Mouse (Mus musculus) hindbrain, embryonic 12.5 days (tissue): ENCODE results near the gene Tcf12. TPM values are rescaled to one million over a fixed set of nuclear protein-coding genes. Genes with fewer than 3 reads are reported as not detected.

Experiments used
- ATAC-seq: fragments of 200-750 bp; cut with Nextera tagmentation; 2 replicates; pipeline ENCODE4 v1.8.0; 2017; ENCODE audit warnings: moderate TSS enrichment; ENCODE audit not compliant: low FRiP score
- H3K27ac ChIP-seq: fragments of 300-500 bp; sonication (generic); 2 replicates; pipeline ENCODE4 v1.5.1; 2016; ENCODE audit warnings: mild to moderate bottlenecking
- H3K27me3 ChIP-seq: fragments of 300-500 bp; sonication (generic); 2 replicates; pipeline ENCODE4 v1.6.1; 2016; ENCODE audit warnings: mild to moderate bottlenecking
- H3K36me3 ChIP-seq: fragments of 300-500 bp; sonication (generic); 2 replicates; pipeline ENCODE4 v1.6.1; 2016; ENCODE audit warnings: mild to moderate bottlenecking
- H3K4me1 ChIP-seq: fragments of 300-500 bp; sonication (generic); 2 replicates; pipeline ENCODE4 v1.6.1; 2016
- H3K4me2 ChIP-seq: fragments of 300-500 bp; sonication (generic); replicated peaks from 2 replicates; pipeline ENCODE4 v1.6.1; 2016; ENCODE audit warnings: mild to moderate bottlenecking
- H3K4me3 ChIP-seq: fragments of 300-500 bp; sonication (generic); 2 replicates; pipeline ENCODE4 v1.5.1; 2016; ENCODE audit warnings: mild to moderate bottlenecking
- H3K9ac ChIP-seq: fragments of 300-500 bp; sonication (generic); 2 replicates; pipeline ENCODE4 v1.6.1; 2016; ENCODE audit warnings: mild to moderate bottlenecking, moderate library complexity
- H3K9me3 ChIP-seq: fragments of 300-500 bp; sonication (generic); replicated peaks from 2 replicates; pipeline ENCODE4 v1.6.1; 2016; ENCODE audit warnings: mild to moderate bottlenecking
- WGBS: fragments of 180-500 bp; shearing (Covaris S2); methylation state at CpG from one replicate; pipeline ENCODE4 v1.1.7; 2016; 5-methylcytosine and 5-hydroxymethylcytosine counted together
- polyA plus RNA-seq: library from polyadenylated mRNA; unstranded; fragments of >200 nt; fragmentation: Nextera tagmentation; extraction: Ambion mirVana; gene quantifications from 2 replicates; pipeline ENCODE4 v1.2.1, GENCODE M21; 2016

The Tcf12 gene
- polyA plus RNA-seq, 1 experiment from 2014 or later: 192 TPM

- no peak overlapping the region for H3K4me3 ChIP-seq
- H3K9ac ChIP-seq: no peak overlapping the region
- H3K4me1 ChIP-seq: no peaks in the 10 kb centered on the region
- peaks cover 75% of the 10 kb centered on the region for H3K36me3 ChIP-seq
- 95% methylated on average over 3 of the region's 3 CpGs for WGBS
- H3K27ac ChIP-seq: no peak overlapping the region
- no peaks in the 10 kb centered on the region for H3K27me3 ChIP-seq
- no peak for ATAC-seq
- no peak overlapping the region for H3K4me2 ChIP-seq
- H3K9me3 ChIP-seq: no peaks in the 10 kb centered on the region
Observed at GRCm38 (mm10) chr9:71848392-71848791, 263.3 kb downstream of the Tcf12 start.

GRCm38 (mm10) chr9:71847921-71848320 is 263.8 kb downstream of the Tcf12 start:
- Histone ChIP-seq H3K9me3 (no peaks in the 10 kb centered on the region), H3K27me3 (no peaks in the 10 kb centered on the region), H3K9ac (no peak overlapping the region), H3K36me3 (peaks cover 70% of the 10 kb centered on the region), H3K4me2 (no peak overlapping the region), H3K4me3 (no peak overlapping the region), H3K27ac (no peak overlapping the region), H3K4me1 (no peaks in the 10 kb centered on the region)
- ATAC-seq: no peak
- 94% methylated on average over 9 of the region's 9 CpGs for WGBS

GRCm38 (mm10) chr9:71841850-71842249 is 269.8 kb downstream of the Tcf12 start:
- H3K27me3 ChIP-seq: no peaks in the 10 kb centered on the region
- H3K9ac ChIP-seq: no peak overlapping the region
- no peak overlapping the region for H3K4me3 ChIP-seq
- no peak overlapping the region for H3K27ac ChIP-seq
- peaks cover 4% of the 10 kb centered on the region; the same call in 1 of the 2 replicates for H3K4me1 ChIP-seq
- 96% methylated on average over 5 of the region's 5 CpGs for WGBS
- H3K9me3 ChIP-seq: no peaks in the 10 kb centered on the region
- peaks cover 42% of the 10 kb centered on the region for H3K36me3 ChIP-seq
- no peak overlapping the region for H3K4me2 ChIP-seq
- no peak for ATAC-seq

GRCm38 (mm10) chr9:71837366-71837765 is 274.3 kb downstream of the Tcf12 start:
- H3K27me3 ChIP-seq: no peaks in the 10 kb centered on the region
- no peak overlapping the region for H3K4me2 ChIP-seq
- no peak overlapping the region for H3K27ac ChIP-seq
- H3K36me3 ChIP-seq: peaks cover 11% of the 10 kb centered on the region
- ATAC-seq: no peak
- H3K9ac ChIP-seq: no peak overlapping the region
- H3K4me1 ChIP-seq: peaks cover 23% of the 10 kb centered on the region
- no peak overlapping the region for H3K4me3 ChIP-seq
- no peaks in the 10 kb centered on the region for H3K9me3 ChIP-seq
- WGBS: 50% methylated on average over 5 of the region's 5 CpGs

GRCm38 (mm10) chr9:71836366-71836765 is 275.3 kb downstream of the Tcf12 start:
- Histone ChIP-seq H3K4me2 (no peak overlapping the region), H3K9me3 (no peaks in the 10 kb centered on the region), H3K27ac (no peak overlapping the region), H3K4me3 (no peak overlapping the region), H3K9ac (no peak overlapping the region), H3K4me1 (peaks cover 26% of the 10 kb centered on the region), H3K36me3 (0 out of 2 replicates have a peak, but pooled peaks cover 2% of the 10 kb centered on the region), H3K27me3 (no peaks in the 10 kb centered on the region)
- 77% methylated on average over 1 of the region's 1 CpGs for WGBS
- no peak for ATAC-seq

GRCm38 (mm10) chr9:71835203-71835815 is 276.4 kb downstream of the Tcf12 start:
- no peaks in the 10 kb centered on the region for H3K27me3 ChIP-seq
- H3K9ac ChIP-seq: no peak overlapping the region
- H3K4me3 ChIP-seq: no peak overlapping the region
- 13% methylated on average over 2 of the region's 2 CpGs for WGBS
- no peak overlapping the region for H3K4me2 ChIP-seq
- no peak overlapping the region for H3K27ac ChIP-seq
- peaks cover 26% of the 10 kb centered on the region for H3K4me1 ChIP-seq
- no peaks in the 10 kb centered on the region for H3K36me3 ChIP-seq
- ATAC-seq: no peak
- no peaks in the 10 kb centered on the region for H3K9me3 ChIP-seq

- no peak overlapping the region for H3K27ac ChIP-seq
- 64% methylated on average over 4 of the region's 4 CpGs for WGBS
Observed at GRCm38 (mm10) chr9:71834707-71835106, 277.0 kb downstream of the Tcf12 start.

GRCm38 (mm10) chr9:71831756-71832699 is 279.6 kb downstream of the Tcf12 start:
- Histone ChIP-seq H3K27ac (no peak overlapping the region), H3K4me3 (no peak overlapping the region), H3K9ac (no peak overlapping the region), H3K4me1 (peaks cover 22% of the 10 kb centered on the region), H3K9me3 (no peaks in the 10 kb centered on the region), H3K27me3 (no peaks in the 10 kb centered on the region), H3K36me3 (no peaks in the 10 kb centered on the region), H3K4me2 (no peak overlapping the region)
- 0 out of 2 replicates have a peak, but pooled peaks have one; percentile 8 for ATAC-seq
- WGBS: 35% methylated on average over 26 of the region's 26 CpGs

More at GRCm38 (mm10) chr9:71834707-71835106, 277.0 kb downstream of the Tcf12 start:
- Histone ChIP-seq H3K9me3 (no peaks in the 10 kb centered on the region), H3K27me3 (no peaks in the 10 kb centered on the region), H3K4me2 (no peak overlapping the region), H3K4me3 (no peak overlapping the region), H3K4me1 (peaks cover 26% of the 10 kb centered on the region), H3K9ac (no peak overlapping the region), H3K36me3 (no peaks in the 10 kb centered on the region)
- ATAC-seq: no peak

GRCm38 (mm10) chr9:71830994-71831393 is 280.7 kb downstream of the Tcf12 start:
- no peak overlapping the region for H3K27ac ChIP-seq
- no peak overlapping the region for H3K4me2 ChIP-seq
- H3K9ac ChIP-seq: no peak overlapping the region
- no peaks in the 10 kb centered on the region for H3K36me3 ChIP-seq
- no peaks in the 10 kb centered on the region for H3K9me3 ChIP-seq
- 85% methylated on average over 4 of the region's 4 CpGs for WGBS
- peaks cover 22% of the 10 kb centered on the region for H3K4me1 ChIP-seq
- no peaks in the 10 kb centered on the region for H3K27me3 ChIP-seq
- ATAC-seq: no peak
- H3K4me3 ChIP-seq: no peak overlapping the region

- Histone ChIP-seq H3K27ac (no peak overlapping the region), H3K4me3 (no peak overlapping the region), H3K27me3 (no peaks in the 10 kb centered on the region), H3K9ac (no peak overlapping the region), H3K9me3 (no peaks in the 10 kb centered on the region), H3K4me2 (no peak overlapping the region), H3K4me1 (peaks cover 17% of the 10 kb centered on the region), H3K36me3 (no peaks in the 10 kb centered on the region)
- ATAC-seq: no peak
- 79% methylated on average over 5 of the region's 5 CpGs for WGBS
Observed at GRCm38 (mm10) chr9:71830365-71830764, 281.3 kb downstream of the Tcf12 start.

GRCm38 (mm10) chr9:71829753-71830152 is 281.9 kb downstream of the Tcf12 start:
- WGBS: 82% methylated on average over 3 of the region's 3 CpGs
- H3K4me2 ChIP-seq: no peak overlapping the region
- no peaks in the 10 kb centered on the region for H3K36me3 ChIP-seq
- H3K4me1 ChIP-seq: peaks cover 13% of the 10 kb centered on the region
- H3K27ac ChIP-seq: no peak overlapping the region
- H3K9me3 ChIP-seq: no peaks in the 10 kb centered on the region
- H3K4me3 ChIP-seq: no peak overlapping the region
- no peak overlapping the region for H3K9ac ChIP-seq
- H3K27me3 ChIP-seq: no peaks in the 10 kb centered on the region
- no peak for ATAC-seq

- no peaks in the 10 kb centered on the region for H3K36me3 ChIP-seq
- no peaks in the 10 kb centered on the region for H3K27me3 ChIP-seq
- no peaks in the 10 kb centered on the region for H3K9me3 ChIP-seq
- no peak for ATAC-seq
- peaks cover 13% of the 10 kb centered on the region for H3K4me1 ChIP-seq
- no peak overlapping the region for H3K4me3 ChIP-seq
- 59% methylated on average over 6 of the region's 6 CpGs for WGBS
- no peak overlapping the region for H3K27ac ChIP-seq
- H3K4me2 ChIP-seq: no peak overlapping the region
- peak overlapping the region; percentile 13; the same call in 1 of the 2 replicates for H3K9ac ChIP-seq
Observed at GRCm38 (mm10) chr9:71829137-71829536, 282.5 kb downstream of the Tcf12 start.
